Mouse (Mus musculus) erythroblast, embryonic 14.5 days (primary cell): Measurements from ENCODE around the gene Numa1. TPM values are rescaled to one million over a fixed set of nuclear protein-coding genes. Genes with fewer than 3 reads are reported as not detected.
"Not testable (repeated sequence)": the region's sequence is repeated elsewhere in the genome, so short reads cannot be mapped to it uniquely, and the experiment has no call there.

ENCODE experiments used
- H3K27me3 ChIP-seq: 2 replicates; pipeline ENCODE4 v1.6.1; 2012; ENCODE audit warnings: inconsistent platforms; ENCODE audit not compliant: control insufficient read depth
- H3K36me3 ChIP-seq: 2 replicates; pipeline ENCODE4 v1.6.1; 2012; ENCODE audit warnings: mild to moderate bottlenecking, inconsistent platforms; ENCODE audit not compliant: control insufficient read depth
- H3K4me1 ChIP-seq: 2 replicates; pipeline ENCODE4 v1.6.1; 2012; ENCODE audit warnings: inconsistent platforms; ENCODE audit not compliant: control insufficient read depth
- H3K4me3 ChIP-seq: replicated peaks from 2 replicates; pipeline ENCODE3; 2012; ENCODE audit warnings: moderate library complexity, mild to moderate bottlenecking, inconsistent platforms
- H3K9me3 ChIP-seq: 2 replicates; pipeline ENCODE4 v1.6.1; 2012; ENCODE audit warnings: low read length, inconsistent platforms, mixed read lengths; ENCODE audit not compliant: control insufficient read depth
- GATA1 ChIP-seq: IDR thresholded peaks from 2 replicates; pipeline ENCODE4 v1.6.1; 2012; ENCODE audit warnings: low read length, inconsistent platforms, mixed read lengths
- TAL1 ChIP-seq: IDR thresholded peaks from 3 replicates; pipeline ENCODE4 v1.6.1; 2012; ENCODE audit warnings: low read length, inconsistent platforms, mixed read lengths
- polyA plus RNA-seq: library from polyadenylated mRNA; stranded (reverse); fragments of >175 nt; gene quantifications from 2 replicates; pipeline ENCODE4 v1.2.3, GENCODE M21; 2012

Gene Numa1
- polyA plus RNA-seq, 1 experiment, result 19.8 TPM

GRCm38 (mm10) chr7:101933300-101933699 is 611 bp upstream of the Numa1 start:
- peaks cover 31% of the 10 kb centered on the region for H3K36me3 ChIP-seq
- H3K27me3 ChIP-seq, result no peaks in the 10 kb centered on the region
- peak overlapping the region; percentile 99 for H3K4me3 ChIP-seq
- H3K4me1 ChIP-seq, result peaks cover 56% of the 10 kb centered on the region
- TF ChIP-seq TAL1 (no peak), GATA1 (no peak)
- no peaks in the 10 kb centered on the region for H3K9me3 ChIP-seq

GRCm38 (mm10) chr7:101935957-101936356 is 2.0 kb downstream of the Numa1 start:
- H3K4me3 ChIP-seq, result peak overlapping the region; percentile 99
- TF ChIP-seq TAL1, result no peak
- TF ChIP-seq GATA1, result no peak
- H3K27me3 ChIP-seq, result no peaks in the 10 kb centered on the region
- peaks cover 55% of the 10 kb centered on the region for H3K36me3 ChIP-seq
- H3K9me3 ChIP-seq, result no peaks in the 10 kb centered on the region
- H3K4me1 ChIP-seq, result peaks cover 70% of the 10 kb centered on the region

GRCm38 (mm10) chr7:101936996-101937395 is 3.1 kb downstream of the Numa1 start:
- no peak overlapping the region for H3K4me3 ChIP-seq
- H3K9me3 ChIP-seq, result no peaks in the 10 kb centered on the region
- H3K4me1 ChIP-seq, result peaks cover 75% of the 10 kb centered on the region
- peaks cover 64% of the 10 kb centered on the region for H3K36me3 ChIP-seq
- no peaks in the 10 kb centered on the region for H3K27me3 ChIP-seq
- TF ChIP-seq GATA1 (no peak), TAL1 (no peak)

- H3K27me3 ChIP-seq, result no peaks in the 10 kb centered on the region
- H3K4me3 ChIP-seq, result no peak overlapping the region
- TF ChIP-seq TAL1, result no peak
- no peak for TF ChIP-seq GATA1
- H3K9me3 ChIP-seq, result no peaks in the 10 kb centered on the region
- peaks cover 70% of the 10 kb centered on the region for H3K36me3 ChIP-seq
- peaks cover 75% of the 10 kb centered on the region for H3K4me1 ChIP-seq
Measured at GRCm38 (mm10) chr7:101937569-101937968, 3.7 kb downstream of the Numa1 start.

GRCm38 (mm10) chr7:101938348-101938747 is 4.4 kb downstream of the Numa1 start:
- Histone ChIP-seq H3K27me3 (no peaks in the 10 kb centered on the region), H3K4me3 (no peak overlapping the region), H3K4me1 (peaks cover 73% of the 10 kb centered on the region), H3K36me3 (peaks cover 74% of the 10 kb centered on the region), H3K9me3 (no peaks in the 10 kb centered on the region)
- no peak for TF ChIP-seq TAL1
- TF ChIP-seq GATA1, result no peak

GRCm38 (mm10) chr7:101939758-101940157 is 5.8 kb downstream of the Numa1 start:
- peaks cover 78% of the 10 kb centered on the region for H3K4me1 ChIP-seq
- H3K4me3 ChIP-seq, result no peak overlapping the region
- peaks cover 83% of the 10 kb centered on the region for H3K36me3 ChIP-seq
- H3K9me3 ChIP-seq, result no peaks in the 10 kb centered on the region; the same call in 1 of the 2 replicates
- H3K27me3 ChIP-seq, result no peaks in the 10 kb centered on the region
- TF ChIP-seq TAL1, result no peak
- no peak for TF ChIP-seq GATA1

GRCm38 (mm10) chr7:101949008-101949407 is 15.1 kb downstream of the Numa1 start:
- peaks cover 46% of the 10 kb centered on the region for H3K4me1 ChIP-seq
- H3K36me3 ChIP-seq, result peaks cover 52% of the 10 kb centered on the region
- H3K4me3 ChIP-seq, H3K27me3 ChIP-seq, H3K9me3 ChIP-seq: not testable (repeated sequence)

- Histone ChIP-seq H3K9me3 (no peaks in the 10 kb centered on the region), H3K27me3 (no peaks in the 10 kb centered on the region), H3K4me3 (no peak overlapping the region), H3K4me1 (peaks cover 45% of the 10 kb centered on the region), H3K36me3 (peaks cover 53% of the 10 kb centered on the region)
- TF ChIP-seq GATA1 (no peak), TAL1 (no peak)
Measured at GRCm38 (mm10) chr7:101951648-101952047, 17.7 kb downstream of the Numa1 start.

- no peak for TF ChIP-seq TAL1
- TF ChIP-seq GATA1, result no peak
- peaks cover 54% of the 10 kb centered on the region for H3K36me3 ChIP-seq
- H3K9me3 ChIP-seq, result no peaks in the 10 kb centered on the region
- H3K4me3 ChIP-seq, result no peak overlapping the region
- H3K4me1 ChIP-seq, result peaks cover 47% of the 10 kb centered on the region
- no peaks in the 10 kb centered on the region for H3K27me3 ChIP-seq
Measured at GRCm38 (mm10) chr7:101952098-101952497, 18.2 kb downstream of the Numa1 start.

- H3K36me3 ChIP-seq, result peaks cover 38% of the 10 kb centered on the region
- H3K4me3 ChIP-seq, result no peak overlapping the region
- no peaks in the 10 kb centered on the region for H3K9me3 ChIP-seq
- H3K4me1 ChIP-seq, result peaks cover 34% of the 10 kb centered on the region
- no peak for TF ChIP-seq TAL1
- H3K27me3 ChIP-seq, result no peaks in the 10 kb centered on the region
Measured at GRCm38 (mm10) chr7:101954163-101954562, 20.3 kb downstream of the Numa1 start.
